Mouse (Mus musculus) intestine, embryonic 16.5 days (tissue): Measurements from ENCODE around the gene Hes3. TPM values are rescaled to one million over a fixed set of nuclear protein-coding genes. Genes with fewer than 3 reads are reported as not detected.

Experiments
- ATAC-seq: fragments of 200-750 bp; cut with Nextera tagmentation; 2 replicates; pipeline ENCODE4 v1.8.0; 2017; ENCODE audit warnings: moderate TSS enrichment, moderate library complexity
- H3K27ac ChIP-seq: fragments of 300-500 bp; sonication (generic); 2 replicates; pipeline ENCODE4 v1.5.1; 2014; ENCODE audit warnings: mild to moderate bottlenecking, low read length
- H3K27me3 ChIP-seq: fragments of 300-500 bp; sonication (generic); replicated peaks from 2 replicates; pipeline ENCODE4 v1.6.1; 2014; ENCODE audit warnings: low read length, control low read depth, mixed read lengths; ENCODE audit not compliant: control insufficient read depth, insufficient read depth
- H3K36me3 ChIP-seq: fragments of 300-500 bp; sonication (generic); 2 replicates; pipeline ENCODE4 v1.6.1; 2014; ENCODE audit warnings: low read length, control low read depth; ENCODE audit not compliant: control insufficient read depth, insufficient read depth
- H3K4me1 ChIP-seq: fragments of 300-500 bp; sonication (generic); 2 replicates; pipeline ENCODE4 v1.6.1; 2014; ENCODE audit warnings: low read length, control low read depth, mixed read lengths; ENCODE audit not compliant: control insufficient read depth, insufficient read depth
- H3K4me2 ChIP-seq: fragments of 300-500 bp; sonication (generic); 2 replicates; pipeline ENCODE4 v1.6.1; 2014; ENCODE audit warnings: low read depth, low read length, control low read depth
- H3K4me3 ChIP-seq: fragments of 300-500 bp; sonication (generic); 2 replicates; pipeline ENCODE4 v1.5.1; 2014; ENCODE audit warnings: mild to moderate bottlenecking, low read length
- H3K9ac ChIP-seq: fragments of 300-500 bp; sonication (generic); 2 replicates; pipeline ENCODE4 v1.6.1; 2014; ENCODE audit warnings: low read depth, low read length
- H3K9me3 ChIP-seq: fragments of 300-500 bp; sonication (generic); 2 replicates; pipeline ENCODE4 v1.6.1; 2016; ENCODE audit warnings: low read length, control low read depth; ENCODE audit not compliant: control insufficient read depth
- WGBS: fragments of 180-500 bp; shearing (Covaris S2); extraction: QIAGEN DNeasy Blood & Tissue Kit; methylation state at CpG from one replicate; pipeline ENCODE4 v1.1.7; 2014; 5-methylcytosine and 5-hydroxymethylcytosine counted together
- polyA plus RNA-seq: library from polyadenylated mRNA; unstranded; fragments of >200 nt; fragmentation: Nextera tagmentation; extraction: Ambion mirVana; gene quantifications from 2 replicates; pipeline ENCODE4 v1.2.1, GENCODE M21; 2015

Hes3 gene
- polyA plus RNA-seq, 1 experiment from 2014 or later, result not detected

DNA sequence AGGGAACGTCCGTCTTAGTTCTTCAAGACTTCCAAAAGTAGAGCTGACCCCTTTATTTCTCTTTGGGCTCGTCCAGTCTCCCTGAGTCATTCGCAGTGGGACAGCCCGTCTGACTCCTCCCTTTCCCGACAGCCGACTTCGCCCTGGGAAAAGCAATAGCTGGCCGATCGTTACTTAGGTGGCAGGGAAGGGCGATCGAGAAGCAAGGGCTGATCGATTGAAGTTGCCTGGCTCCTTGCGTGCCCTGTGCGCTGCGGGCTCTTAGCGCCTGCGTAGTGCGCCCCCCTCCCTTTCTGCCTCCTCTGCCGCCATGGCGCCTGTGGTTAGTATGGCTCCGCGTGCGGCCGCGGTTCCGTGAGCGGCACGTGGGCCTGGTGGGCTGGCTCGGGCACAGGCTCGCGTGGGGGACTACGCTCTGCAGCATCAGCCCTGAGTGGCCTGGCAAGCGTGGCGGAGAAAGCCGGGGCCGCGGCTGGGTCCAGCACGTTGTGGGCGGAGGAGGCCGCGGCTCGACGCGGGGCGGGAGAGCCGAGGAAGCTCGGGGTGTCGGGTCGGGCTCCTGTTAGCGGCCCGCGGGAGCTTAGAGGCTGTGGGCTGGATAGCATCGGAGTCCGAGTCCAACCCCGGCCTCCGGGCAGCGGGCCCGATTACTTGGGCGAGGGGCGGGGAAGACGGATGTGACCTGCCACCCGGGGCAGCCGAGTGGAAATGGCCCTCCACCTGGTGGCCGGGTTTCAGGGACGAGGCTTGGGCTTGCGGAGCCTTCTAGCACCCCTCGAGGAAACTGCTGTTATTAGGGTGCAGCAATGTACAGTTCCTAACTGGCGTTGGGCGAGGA, 34.3 kb upstream of the Hes3 start, which contains the start of gene Rpl22:
Gene Rpl22, plus strand, starts transcription at position 169 of the 838 bp plus-strand sequence.
- no peaks in the 10 kb centered on the region for H3K9me3 ChIP-seq
- H3K27me3 ChIP-seq, result no peaks in the 10 kb centered on the region
- H3K4me1 ChIP-seq, result peaks cover 16% of the 10 kb centered on the region
- H3K36me3 ChIP-seq, result peaks cover 18% of the 10 kb centered on the region
- peak within 1 kb of the TSS; percentile 59; the same call in 1 of the 2 replicates for H3K27ac ChIP-seq
- H3K9ac ChIP-seq, result peak within 1 kb of the TSS; percentile 99
- under 1% methylated on average over 70 of the region's 70 CpGs for WGBS
- ATAC-seq, result peak; percentile 97
- H3K4me3 ChIP-seq, result peak within 1 kb of the TSS; percentile 99
- peak within 1 kb of the TSS; percentile 73 for H3K4me2 ChIP-seq

DNA sequence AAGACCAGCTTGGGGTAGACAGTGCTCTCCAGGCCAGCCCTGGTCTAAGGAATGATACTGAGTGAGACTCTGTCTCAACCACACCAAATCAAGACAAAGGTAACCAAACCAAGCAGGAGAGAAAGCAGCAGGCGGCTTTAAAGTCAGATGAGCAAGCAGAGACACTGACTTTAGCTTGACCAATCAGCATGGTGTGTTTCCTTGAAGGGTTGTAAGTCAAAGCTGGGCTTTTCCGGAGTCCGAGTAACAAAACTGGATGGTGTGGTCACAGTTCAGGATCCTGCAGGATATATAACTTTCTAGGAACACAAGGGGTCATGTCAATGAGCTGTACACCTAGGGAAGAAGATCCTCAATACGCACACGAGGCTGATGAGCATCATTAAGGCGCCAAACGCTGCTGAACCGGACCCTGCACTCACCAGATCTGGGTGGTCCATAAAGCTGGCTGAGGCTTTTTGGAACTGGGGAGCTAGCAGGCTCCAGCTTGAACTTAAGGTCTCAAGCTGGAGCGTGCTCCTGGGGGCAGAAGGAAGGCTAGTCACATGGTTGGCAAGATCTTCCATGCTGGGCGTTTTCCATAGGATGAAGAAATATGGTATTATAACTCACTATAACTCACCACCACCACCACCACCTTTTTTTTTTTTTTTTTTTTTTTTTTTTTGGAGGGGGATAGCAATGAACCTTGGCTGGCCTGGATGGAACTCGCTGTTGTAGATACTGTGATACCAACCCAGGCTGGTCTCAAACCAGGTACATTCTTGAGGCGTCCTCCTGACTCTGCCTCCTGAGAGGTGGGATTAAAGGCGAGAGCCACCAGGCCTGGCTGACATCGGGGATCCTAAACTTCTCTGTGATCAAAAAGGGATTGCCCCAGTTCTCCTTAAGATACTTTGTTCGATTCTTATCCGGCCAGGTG, 33.4 kb upstream of the Hes3 start:
- peak; percentile 58 for ATAC-seq
- Histone ChIP-seq H3K4me3 (peak overlapping the region; percentile 99), H3K27ac (no peak overlapping the region), H3K36me3 (peaks cover 11% of the 10 kb centered on the region), H3K9ac (peak overlapping the region; percentile 59), H3K9me3 (no peaks in the 10 kb centered on the region), H3K4me1 (peaks cover 16% of the 10 kb centered on the region), H3K4me2 (peak overlapping the region; percentile 45), H3K27me3 (no peaks in the 10 kb centered on the region)
- WGBS, result 52% methylated on average over 16 of the region's 16 CpGs

DNA sequence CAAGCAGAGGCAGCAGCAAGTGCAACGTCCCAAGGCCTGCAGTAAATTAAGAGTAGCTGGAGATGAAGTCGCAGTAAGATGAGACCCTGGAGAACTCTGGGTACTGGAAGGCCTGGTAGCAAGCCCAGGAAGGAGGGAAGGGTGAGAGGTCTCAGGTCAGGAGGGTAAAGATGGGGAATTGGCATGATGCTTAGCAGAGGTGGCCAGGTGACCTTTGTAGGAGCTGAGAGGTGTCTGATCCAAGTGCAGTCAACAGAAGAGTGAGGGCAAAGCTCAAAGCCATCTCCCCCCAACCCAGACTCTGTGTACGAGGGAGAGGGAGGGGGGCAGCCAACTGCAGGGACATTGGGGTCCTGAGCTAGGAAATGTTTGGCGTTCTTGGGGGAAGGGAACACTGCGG, 30.0 kb upstream of the Hes3 start:
- H3K36me3 ChIP-seq, result no peaks in the 10 kb centered on the region
- H3K4me1 ChIP-seq, result peaks cover 7% of the 10 kb centered on the region
- no peak overlapping the region for H3K27ac ChIP-seq
- ATAC-seq, result no peak
- H3K4me2 ChIP-seq, result no peak overlapping the region
- WGBS, result 48% methylated on average over 5 of the region's 5 CpGs
- H3K27me3 ChIP-seq, result peaks cover 12% of the 10 kb centered on the region; the same call in 1 of the 2 replicates
- no peak overlapping the region for H3K9ac ChIP-seq
- no peak overlapping the region for H3K4me3 ChIP-seq
- no peaks in the 10 kb centered on the region for H3K9me3 ChIP-seq

DNA sequence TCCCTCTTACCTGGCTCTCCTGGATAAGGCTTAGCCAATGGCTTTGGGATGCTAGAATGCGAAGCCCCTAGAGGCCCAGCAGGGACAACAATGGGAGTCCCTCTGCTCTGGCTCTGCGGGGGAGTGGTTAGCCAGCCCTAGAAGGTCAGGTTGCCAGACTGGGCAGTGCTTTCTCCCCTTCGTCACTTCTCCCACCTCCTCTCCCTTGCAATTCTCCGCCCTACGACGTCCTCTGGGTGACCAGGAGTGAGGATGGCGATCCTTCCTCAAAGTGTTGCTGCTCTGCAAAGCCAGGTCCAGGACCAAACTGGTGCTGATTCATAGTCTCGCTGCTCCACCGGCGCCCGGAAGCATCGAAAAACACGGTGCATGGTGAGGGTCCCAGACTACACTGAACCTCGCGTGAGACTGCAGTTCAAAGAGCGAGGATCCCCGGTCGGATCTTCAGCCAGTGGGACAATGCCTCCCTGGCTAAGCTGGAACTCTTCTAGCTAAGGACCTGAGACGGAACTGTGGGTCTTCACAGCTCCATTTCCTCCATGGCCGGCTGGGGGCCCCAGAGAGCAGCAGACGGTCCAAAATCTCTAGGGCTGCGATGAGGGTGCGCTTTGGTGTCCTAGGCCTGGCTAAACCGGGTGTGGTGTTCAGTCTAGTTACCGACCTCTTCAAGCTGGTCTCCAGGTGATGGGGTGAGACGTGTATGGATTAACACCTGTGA, 27.2 kb upstream of the Hes3 start, which contains the start of gene Rnf207:
Gene Rnf207, minus strand, starts transcription at position 477 of the 718 bp plus-strand sequence.
- Histone ChIP-seq H3K4me2 (peak within 1 kb of the TSS; percentile 50), H3K9me3 (no peaks in the 10 kb centered on the region), H3K4me3 (peak within 1 kb of the TSS; percentile 33), H3K9ac (peak within 1 kb of the TSS; percentile 50), H3K36me3 (no peaks in the 10 kb centered on the region), H3K27ac (no peak within 1 kb of the TSS), H3K4me1 (peaks cover 12% of the 10 kb centered on the region), H3K27me3 (peaks cover 37% of the 10 kb centered on the region)
- ATAC-seq, result peak; percentile 21; the same call in 1 of the 2 replicates
- WGBS, result 4% methylated on average over 26 of the region's 26 CpGs

DNA sequence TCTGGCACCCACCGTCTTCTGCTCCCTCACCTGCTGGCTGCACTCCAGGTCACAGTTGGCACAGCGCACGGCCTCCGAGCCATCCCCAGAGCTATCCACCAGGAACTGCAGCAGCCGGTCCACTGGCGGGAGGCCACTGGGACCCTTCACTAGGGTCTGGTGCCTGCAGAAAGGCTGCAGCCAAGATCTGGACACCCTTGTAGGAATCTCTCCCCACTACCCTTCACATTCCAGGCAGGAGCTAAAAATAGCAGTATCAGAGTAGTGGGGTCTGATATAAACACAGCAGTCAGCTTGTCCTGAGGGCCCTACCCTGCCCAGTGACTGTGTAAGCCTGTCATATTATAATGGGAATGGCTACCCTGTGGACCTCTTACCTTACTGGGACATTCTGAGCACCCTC, 26.2 kb upstream of the Hes3 start:
- H3K27ac ChIP-seq, result no peak overlapping the region
- 64% methylated on average over 6 of the region's 6 CpGs for WGBS
- no peak overlapping the region for H3K4me3 ChIP-seq
- peaks cover 22% of the 10 kb centered on the region for H3K4me1 ChIP-seq
- H3K9me3 ChIP-seq, result no peaks in the 10 kb centered on the region
- ATAC-seq, result no peak
- no peak overlapping the region for H3K9ac ChIP-seq
- 0 out of 2 replicates have a peak overlapping the region, but pooled peaks have one; percentile 16 for H3K4me2 ChIP-seq
- peaks cover 47% of the 10 kb centered on the region for H3K27me3 ChIP-seq
- H3K36me3 ChIP-seq, result no peaks in the 10 kb centered on the region

DNA sequence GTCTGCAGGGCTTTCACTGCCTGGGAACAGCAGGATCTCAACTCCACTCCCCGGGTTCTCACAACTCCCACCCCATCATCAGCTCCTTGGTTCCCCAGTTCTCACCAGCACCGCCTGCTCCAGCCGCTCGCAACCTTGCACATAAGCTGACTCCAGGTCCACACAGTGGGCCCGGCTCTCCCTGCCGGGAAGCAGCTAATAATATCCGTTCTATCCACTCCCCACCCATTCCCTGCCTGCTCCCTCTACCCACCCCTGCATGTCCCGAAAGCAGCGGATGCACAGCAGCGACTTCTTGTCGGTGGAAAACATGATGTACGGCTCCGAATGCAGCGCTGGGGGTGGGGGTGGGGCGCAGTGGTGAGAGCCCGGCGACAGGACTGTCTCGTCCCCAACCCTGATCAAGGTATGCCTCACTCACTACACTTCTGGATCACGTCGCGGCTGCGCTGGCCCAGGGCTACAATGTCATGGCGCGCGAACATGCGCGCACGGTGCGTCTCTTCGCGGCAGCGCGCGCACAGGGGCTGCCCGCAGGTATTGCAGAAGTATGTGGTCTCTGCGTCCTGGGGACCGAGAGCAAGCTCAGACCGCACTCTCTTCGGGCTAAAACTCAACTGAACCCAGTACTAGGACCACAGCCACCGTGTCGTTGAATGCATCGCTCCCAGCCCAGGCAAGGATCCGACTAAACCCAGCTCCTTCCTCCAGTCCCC, 24.2 kb upstream of the Hes3 start:
- Histone ChIP-seq H3K27ac (no peak overlapping the region), H3K9me3 (no peaks in the 10 kb centered on the region), H3K4me1 (peaks cover 22% of the 10 kb centered on the region), H3K36me3 (no peaks in the 10 kb centered on the region), H3K4me3 (peak overlapping the region; percentile 24), H3K4me2 (peak overlapping the region; percentile 44), H3K27me3 (peaks cover 56% of the 10 kb centered on the region), H3K9ac (peak overlapping the region; percentile 40; the same call in 1 of the 2 replicates)
- WGBS, result 1% methylated on average over 43 of the region's 43 CpGs
- no peak for ATAC-seq

DNA sequence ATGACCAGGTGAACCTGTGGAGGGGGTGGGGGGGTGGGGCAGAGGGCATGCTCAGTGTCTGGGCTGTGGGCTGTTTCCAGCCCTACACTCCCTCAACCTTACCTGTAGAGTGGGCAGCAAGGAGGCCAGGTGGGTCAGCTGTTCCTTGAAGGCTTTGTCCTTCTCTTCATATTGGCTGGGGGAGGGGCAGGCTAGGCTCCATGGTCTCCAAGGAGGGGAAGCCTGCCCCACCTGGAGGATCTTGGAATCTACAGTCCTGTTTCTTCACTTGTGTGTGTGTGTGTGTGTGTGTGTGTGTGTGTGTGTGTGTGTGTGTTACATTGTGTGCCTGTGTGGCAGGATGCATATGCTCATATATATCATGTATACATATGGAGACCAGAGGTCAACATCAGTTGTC, 22.5 kb upstream of the Hes3 start:
- H3K4me2 ChIP-seq, result peak overlapping the region; percentile 79; the same call in 1 of the 2 replicates
- H3K9me3 ChIP-seq, result no peaks in the 10 kb centered on the region
- H3K27me3 ChIP-seq, result peaks cover 56% of the 10 kb centered on the region
- H3K9ac ChIP-seq, result no peak overlapping the region
- H3K27ac ChIP-seq, result no peak overlapping the region
- no peak overlapping the region for H3K4me3 ChIP-seq
- H3K4me1 ChIP-seq, result peaks cover 22% of the 10 kb centered on the region
- H3K36me3 ChIP-seq, result no peaks in the 10 kb centered on the region; the same call in 1 of the 2 replicates
- no peak; the same call in 1 of the 2 replicates for ATAC-seq

DNA sequence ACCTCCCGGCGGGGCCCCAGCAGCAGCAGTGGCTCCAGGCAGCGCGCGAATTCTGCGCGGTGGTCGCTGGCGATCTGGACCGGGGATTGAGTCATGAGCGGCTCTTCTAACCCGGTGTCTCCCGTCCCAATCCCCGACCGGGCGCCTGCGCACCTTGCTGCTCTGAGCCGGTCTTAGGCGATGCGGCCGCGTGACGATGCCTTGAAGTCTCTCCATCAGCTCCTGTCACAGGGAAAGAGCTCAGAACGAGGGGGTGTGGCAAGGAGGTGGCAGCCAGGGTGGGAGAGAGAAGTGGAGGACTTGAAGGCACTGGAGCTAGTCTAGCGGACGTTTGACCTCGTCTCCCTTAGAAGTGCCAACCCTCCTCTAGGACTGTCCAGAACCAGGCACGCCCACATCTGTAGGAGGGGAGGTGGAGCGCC, 21.8 kb upstream of the Hes3 start:
- H3K4me2 ChIP-seq, result peak overlapping the region; percentile 79
- ATAC-seq, result peak; percentile 58
- H3K27ac ChIP-seq, result no peak overlapping the region
- H3K9ac ChIP-seq, result peak overlapping the region; percentile 48
- 0% methylated on average over 29 of the region's 29 CpGs for WGBS
- H3K9me3 ChIP-seq, result no peaks in the 10 kb centered on the region
- H3K36me3 ChIP-seq, result no peaks in the 10 kb centered on the region; the same call in 1 of the 2 replicates
- H3K27me3 ChIP-seq, result peaks cover 55% of the 10 kb centered on the region
- peak overlapping the region; percentile 42 for H3K4me3 ChIP-seq
- H3K4me1 ChIP-seq, result peaks cover 17% of the 10 kb centered on the region
